Comparison of ENCODE assay signal across 11 mouse cellular contexts in the genomic region with DNA sequence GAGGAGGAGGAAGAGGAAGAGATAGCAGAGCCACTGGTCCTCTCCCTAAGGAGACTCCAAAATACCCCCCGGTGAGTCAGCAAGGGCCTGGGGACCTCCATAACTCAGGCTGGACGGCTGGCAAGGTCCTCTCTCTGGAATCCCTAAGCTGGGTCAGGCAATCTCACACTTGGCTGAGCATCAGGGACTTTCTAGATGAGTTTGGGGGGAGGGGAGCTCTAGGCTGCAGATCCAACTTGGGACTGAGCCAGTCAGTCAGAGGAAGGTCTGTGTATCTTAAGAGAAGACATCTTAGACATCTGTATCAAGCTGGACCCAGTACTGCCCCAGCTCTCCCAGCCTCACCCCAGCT. TPM values are rescaled to one million over a fixed set of nuclear protein-coding genes. Genes with fewer than 3 reads are reported as not detected.
DNase-seq lines count a peak whose midpoint lies in the region; ATAC-seq and TF ChIP-seq lines count a peak whose summit lies in the region.
"Had no signal": no experiment of that assay in that cellular context is flagged by ENCODE, and none has a peak within 500 bp of the region (broad histone marks: within the 10 kb centered on the region; RNA-seq: fewer than 3 reads in every experiment).

No protein-coding gene starts in this region.

- H3K4me2 ChIP-seq in midbrain, postnatal 0 days (ENCODE audit: low read depth, low read length, poor library complexity, severe bottlenecking) = no peak overlapping the region
- H3K4me2 ChIP-seq in midbrain, embryonic 13.5 days (replicated peaks) = no peak overlapping the region
- no peak overlapping the region for H3K4me2 ChIP-seq in stomach, embryonic 14.5 days (replicated peaks; ENCODE audit: low read depth, low read length)
- H3K4me2 ChIP-seq: midbrain, embryonic 11.5 days had no signal

- no peak overlapping the region for H3K4me3 ChIP-seq in midbrain, postnatal 0 days (ENCODE audit: low read depth, low read length)
- H3K4me3 ChIP-seq in midbrain, embryonic 13.5 days (replicated peaks) = no peak overlapping the region
- peak overlapping the region; percentile 9 for H3K4me3 ChIP-seq in kidney, adult 2 months (ENCODE audit: insufficient read depth, low read depth, low read length)
- no peak overlapping the region for H3K4me3 ChIP-seq in stomach, embryonic 14.5 days (ENCODE audit: low read depth, low read length)
- H3K4me3 ChIP-seq: left cerebral cortex, adult 2 months had no signal

- DNase-seq in adrenal gland, adult (ENCODE audit: inconsistent age in 2 of 2, low spot score in 1 of 2) = peak; percentile 80 to 91
- no peak for DNase-seq in adrenal gland, postnatal 4 days (ENCODE audit: low spot score in 2 of 2)
- peak; percentile 27 for DNase-seq in midbrain, postnatal 0 days (ENCODE audit: low spot score)
- DNase-seq in kidney, adult 2 months = peak; percentile 91
- no peak for DNase-seq in left cerebral cortex, postnatal 36 days (ENCODE audit: low spot score in 2 of 2)

- H3K27ac ChIP-seq in midbrain, postnatal 0 days (ENCODE audit: low read depth, low read length) = no peak overlapping the region
- no peak overlapping the region for H3K27ac ChIP-seq in midbrain, embryonic 13.5 days
- H3K27ac ChIP-seq in kidney, adult 2 months (ENCODE audit: insufficient read depth, low read depth, low read length) = peak overlapping the region; percentile 52
- no peak overlapping the region for H3K27ac ChIP-seq in stomach, embryonic 14.5 days (ENCODE audit: low read length)
- H3K27ac ChIP-seq: left cerebral cortex, adult 2 months had no signal

- no peak for TF ChIP-seq CTCF in midbrain, postnatal 0 days (IDR thresholded peaks at IDR 0.05)
- 0 out of 2 replicates have a peak, but pooled peaks have one; percentile 8 for TF ChIP-seq CTCF in kidney, adult 2 months (conservative IDR thresholded peaks at IDR 0.05; ENCODE audit: insufficient read depth, insufficient read length, low read depth, low read length)

- no peaks in the 10 kb centered on the region for H3K27me3 ChIP-seq in midbrain, postnatal 0 days (ENCODE audit: insufficient read depth, low read length)
- H3K27me3 ChIP-seq in midbrain, embryonic 13.5 days = no peaks in the 10 kb centered on the region
- H3K27me3 ChIP-seq in kidney, adult 2 months (replicated peaks; ENCODE audit: control insufficient read depth, insufficient read depth, low read length) = no peaks in the 10 kb centered on the region
- no peaks in the 10 kb centered on the region for H3K27me3 ChIP-seq in stomach, embryonic 14.5 days (ENCODE audit: control insufficient read depth, insufficient read depth, low read length)

- intact Hi-C loops in left cerebral cortex, postnatal 36 days (cut with DNase I) = loop anchor here (5.0 kb wide), 2 partner anchors 127 to 193 kb away; no protein-coding TSS in a partner anchor

- no peak for TF ChIP-seq POLR2A in kidney, adult 2 months (IDR thresholded peaks at IDR 0.05; ENCODE audit: low read depth, low read length)

- ATAC-seq in midbrain, postnatal 0 days (ENCODE audit: low FRiP score) = no peak
- ATAC-seq in midbrain, embryonic 13.5 days = no peak
- peak; percentile 21; the same call in 1 of the 2 replicates for ATAC-seq in stomach, embryonic 14.5 days (ENCODE audit: insufficient number of reproducible peaks, insufficient read depth, low FRiP score, low read depth)
- no peak for ATAC-seq in erythroid progenitor cell, adult 5-6 weeks (replicated peaks; ENCODE audit: low FRiP score, poor library complexity, severe bottlenecking)

- H3K9me3 ChIP-seq in midbrain, postnatal 0 days (ENCODE audit: low read length) = no peaks in the 10 kb centered on the region
- no peaks in the 10 kb centered on the region for H3K9me3 ChIP-seq in midbrain, embryonic 13.5 days
- H3K9me3 ChIP-seq in stomach, embryonic 14.5 days (ENCODE audit: control insufficient read depth, low read depth, low read length) = no peaks in the 10 kb centered on the region

- H3K4me1 ChIP-seq in midbrain, postnatal 0 days (ENCODE audit: insufficient read depth, low read length) = no peaks in the 10 kb centered on the region
- no peaks in the 10 kb centered on the region for H3K4me1 ChIP-seq in midbrain, embryonic 13.5 days (replicated peaks)
- peaks cover 21% of the 10 kb centered on the region for H3K4me1 ChIP-seq in kidney, adult 2 months (ENCODE audit: control insufficient read depth, insufficient read depth, low read length)
- 0 out of 2 replicates have a peak, but pooled peaks cover 3% of the 10 kb centered on the region for H3K4me1 ChIP-seq in stomach, embryonic 14.5 days (ENCODE audit: control insufficient read depth, insufficient read depth, low read length)

- no peak overlapping the region for H3K9ac ChIP-seq in midbrain, postnatal 0 days (replicated peaks; ENCODE audit: low read length, poor library complexity, severe bottlenecking)
- no peak overlapping the region for H3K9ac ChIP-seq in midbrain, embryonic 13.5 days (replicated peaks)
- no peak overlapping the region for H3K9ac ChIP-seq in stomach, embryonic 14.5 days (replicated peaks; ENCODE audit: low read depth, low read length)

- 44% methylated on average over 2 of the region's 2 CpGs for WGBS in midbrain, postnatal 0 days
- 50% methylated on average over 2 of the region's 2 CpGs for WGBS in midbrain, embryonic 13.5 days
- 6% methylated on average over 2 of the region's 2 CpGs for WGBS in kidney, adult 2 months
- WGBS in stomach, embryonic 14.5 days = 38% methylated on average over 2 of the region's 2 CpGs

- H3K36me3 ChIP-seq in midbrain, postnatal 0 days (ENCODE audit: insufficient read depth, low read length) = no peaks in the 10 kb centered on the region
- H3K36me3 ChIP-seq in midbrain, embryonic 13.5 days = no peaks in the 10 kb centered on the region
- no peaks in the 10 kb centered on the region for H3K36me3 ChIP-seq in kidney, adult 2 months (ENCODE audit: control insufficient read depth, insufficient read depth, low read length)
- H3K36me3 ChIP-seq in stomach, embryonic 14.5 days (ENCODE audit: control insufficient read depth, insufficient read depth, low read length) = no peaks in the 10 kb centered on the region

RNA-seq across cellular contexts. Expression of a gene that starts 0.3 kb away (rescaled TPM):
- total RNA-seq in adrenal gland, postnatal 4 days (2021) = 1 to 10 TPM; 3.8 to 4.7 TPM
- 1.4 TPM in 1 of 2 replicates, not detected in the other for total RNA-seq in midbrain, postnatal 0 days (2014; rRNA removed)
- polyA plus RNA-seq in midbrain, postnatal 0 days (2015; fragmentation: Nextera tagmentation; extraction: Ambion mirVana) = not detected in 2 replicates
- not detected in 2 replicates for polyA plus RNA-seq in midbrain, embryonic 13.5 days (2015; fragmentation: Nextera tagmentation; extraction: Ambion mirVana)
- 24.3 and 29.3 TPM in 2 replicates for polyA plus RNA-seq in kidney, adult 2 months (2012; rRNA removed)
- 0.51 and 1.7 TPM in 2 replicates for polyA plus RNA-seq in stomach, embryonic 14.5 days (2014; fragmentation: Nextera tagmentation; extraction: Ambion mirVana)
- total RNA-seq in left cerebral cortex, postnatal 36 days (2021) = under 1 TPM in 1 of 2 experiments, not detected in 1; 0.29 TPM
- total RNA-seq in erythroid progenitor cell, adult 5-6 weeks (2015; ENCODE audit: low replicate concordance) = not detected in 2 replicates
- not detected in 2 replicates for total RNA-seq in erythroid progenitor cell, adult 5-6 weeks (2017; ENCODE audit: low replicate concordance)
- total RNA-seq: common myeloid progenitor, adult 5-6 weeks had no signal
- polyA plus RNA-seq: midbrain, embryonic 11.5 days had no signal

RNA-seq across cellular contexts. Expression of a gene that starts 5.5 kb away (rescaled TPM):
- total RNA-seq in adrenal gland, postnatal 4 days (2021) = 100 to 1,000 TPM; 118 to 119 TPM
- 25.9 and 30.7 TPM in 2 replicates for total RNA-seq in midbrain, postnatal 0 days (2014; rRNA removed)
- 50.0 and 50.4 TPM in 2 replicates for polyA plus RNA-seq in midbrain, postnatal 0 days (2015; fragmentation: Nextera tagmentation; extraction: Ambion mirVana)
- polyA plus RNA-seq in midbrain, embryonic 13.5 days (2015; fragmentation: Nextera tagmentation; extraction: Ambion mirVana) = 84.6 and 86.2 TPM in 2 replicates
- polyA plus RNA-seq in kidney, adult 2 months (2012; rRNA removed) = 27.0 and 28.6 TPM in 2 replicates
- 121 and 126 TPM in 2 replicates for polyA plus RNA-seq in stomach, embryonic 14.5 days (2014; fragmentation: Nextera tagmentation; extraction: Ambion mirVana)
- total RNA-seq in left cerebral cortex, postnatal 36 days (2021) = 10 to 100 TPM; 42.8 to 50.2 TPM
- 37.5 and 82.2 TPM in 2 replicates for total RNA-seq in erythroid progenitor cell, adult 5-6 weeks (2015; ENCODE audit: low replicate concordance)
- total RNA-seq in erythroid progenitor cell, adult 5-6 weeks (2017; ENCODE audit: low replicate concordance) = 4.8 and 7.6 TPM in 2 replicates

RNA-seq across cellular contexts. Expression of a gene that starts 24.2 kb away (rescaled TPM):
- 10 to 100 TPM; 11.4 to 24.2 TPM for total RNA-seq in adrenal gland, postnatal 4 days (2021)
- 18.0 and 18.6 TPM in 2 replicates for total RNA-seq in midbrain, postnatal 0 days (2014; rRNA removed)
- 11.0 and 13.3 TPM in 2 replicates for polyA plus RNA-seq in midbrain, postnatal 0 days (2015; fragmentation: Nextera tagmentation; extraction: Ambion mirVana)
- polyA plus RNA-seq in midbrain, embryonic 13.5 days (2015; fragmentation: Nextera tagmentation; extraction: Ambion mirVana) = 3.2 and 3.8 TPM in 2 replicates
- polyA plus RNA-seq in kidney, adult 2 months (2012; rRNA removed) = 20.3 and 22.1 TPM in 2 replicates
- polyA plus RNA-seq in stomach, embryonic 14.5 days (2014; fragmentation: Nextera tagmentation; extraction: Ambion mirVana) = 28.8 and 31.6 TPM in 2 replicates
- total RNA-seq in left cerebral cortex, postnatal 36 days (2021) = 1 to 10 TPM in 1 of 2 experiments, under 1 TPM in 1; 0.68 to 1.5 TPM
- total RNA-seq in erythroid progenitor cell, adult 5-6 weeks (2015; ENCODE audit: low replicate concordance) = 1.4 TPM in 1 of 2 replicates, not detected in the other
- 0.26 and 0.30 TPM in 2 replicates for total RNA-seq in erythroid progenitor cell, adult 5-6 weeks (2017; ENCODE audit: low replicate concordance)

RNA-seq across cellular contexts. Expression of a gene that starts 54.0 kb away (rescaled TPM):
- total RNA-seq in adrenal gland, postnatal 4 days (2021) = 1 to 10 TPM; 8.9 to 9.6 TPM
- 46.2 and 56.8 TPM in 2 replicates for total RNA-seq in midbrain, postnatal 0 days (2014; rRNA removed)
- polyA plus RNA-seq in midbrain, postnatal 0 days (2015; fragmentation: Nextera tagmentation; extraction: Ambion mirVana) = 7.7 TPM in 2 replicates
- polyA plus RNA-seq in midbrain, embryonic 13.5 days (2015; fragmentation: Nextera tagmentation; extraction: Ambion mirVana) = 6.4 and 7.8 TPM in 2 replicates
- polyA plus RNA-seq in kidney, adult 2 months (2012; rRNA removed) = 102 TPM in 2 replicates
- 2.3 and 3.0 TPM in 2 replicates for polyA plus RNA-seq in stomach, embryonic 14.5 days (2014; fragmentation: Nextera tagmentation; extraction: Ambion mirVana)
- 10 to 100 TPM; 53.6 to 69.9 TPM for total RNA-seq in left cerebral cortex, postnatal 36 days (2021)
- 0.72 and 5.0 TPM in 2 replicates for total RNA-seq in erythroid progenitor cell, adult 5-6 weeks (2015; ENCODE audit: low replicate concordance)
- total RNA-seq in erythroid progenitor cell, adult 5-6 weeks (2017; ENCODE audit: low replicate concordance) = 0.77 TPM in 1 of 2 replicates, not detected in the other

Comparison
In these comparisons a context has a peak if more than half of its experiments do, and no peak if none do; other contexts are left out.
1. DNase-seq: peak in adrenal gland, adult (2 of 2), midbrain, postnatal 0 days (single experiment) and kidney, adult 2 months (single experiment); none in adrenal gland, postnatal 4 days (0 of 2) and left cerebral cortex, postnatal 36 days (0 of 2).